ENCODE assay signal across 20 mouse cellular contexts in genomic region chr2:52597511-52597910, GRCm38 (mm10).
"Had no signal": no experiment of that assay in that cellular context is flagged by ENCODE, and none has a peak within 500 bp of the region (broad histone marks: within the 10 kb centered on the region; RNA-seq: fewer than 3 reads in every experiment).

No protein-coding gene starts in this region.

- ATAC-seq: intestine, postnatal 0 days; midbrain, embryonic 13.5 days had no signal

- H3K9ac ChIP-seq: limb, embryonic 12.5 days; limb, embryonic 15.5 days; liver, embryonic 14.5 days; lung, embryonic 15.5 days; midbrain, embryonic 13.5 days had no signal

- DNase-seq: kidney, adult 2 months; kidney, postnatal 36 days; layer of hippocampus, postnatal 36 days; left cerebral cortex, postnatal 4 days; lung, adult 18-20 months; lung, postnatal 10 days; lung, postnatal 36 days; thymus, adult 18-20 months; thymus, postnatal 14 days; thymus, postnatal 4 days had no signal

- H3K9me3 ChIP-seq: limb, embryonic 15.5 days; lung, embryonic 15.5 days; megakaryocyte, embryonic 14.5 days; midbrain, embryonic 10.5 days; midbrain, embryonic 13.5 days had no signal

- H3K27ac ChIP-seq: kidney, postnatal 0 days; limb, embryonic 12.5 days; limb, embryonic 15.5 days; liver, embryonic 14.5 days; lung, embryonic 15.5 days; midbrain, embryonic 10.5 days; midbrain, embryonic 13.5 days had no signal

- H3K4me3 ChIP-seq: limb, embryonic 12.5 days; limb, embryonic 15.5 days; lung, embryonic 15.5 days; midbrain, embryonic 10.5 days; midbrain, embryonic 13.5 days had no signal

- H3K36me3 ChIP-seq: limb, embryonic 12.5 days; limb, embryonic 15.5 days; lung, embryonic 15.5 days; midbrain, embryonic 10.5 days; midbrain, embryonic 13.5 days had no signal

- H3K27me3 ChIP-seq: limb, embryonic 12.5 days; limb, embryonic 15.5 days; lung, embryonic 15.5 days; midbrain, embryonic 13.5 days had no signal

- H3K4me2 ChIP-seq: limb, embryonic 12.5 days; limb, embryonic 15.5 days; liver, embryonic 11.5 days; lung, embryonic 15.5 days; midbrain, embryonic 13.5 days had no signal
